ENCODE assay signal across 9 mouse cellular contexts in the genomic region with DNA sequence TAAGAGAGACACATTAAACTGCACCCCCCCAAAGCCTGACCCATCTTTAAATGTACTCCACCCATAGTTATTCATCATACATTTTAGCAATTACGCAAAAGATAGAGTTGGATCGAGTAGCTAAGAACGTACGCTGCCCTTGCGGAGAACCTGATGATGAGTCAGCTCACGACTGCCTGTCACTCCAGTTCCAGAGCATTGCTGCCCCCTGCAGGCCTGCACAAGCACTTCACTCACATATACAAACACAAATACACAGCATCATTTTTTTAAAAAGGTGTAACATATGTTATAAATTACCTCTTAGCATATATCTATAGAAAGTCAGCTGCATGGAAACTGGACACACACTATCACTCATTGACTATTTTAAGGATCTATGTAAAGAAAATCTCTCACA. TPM values are rescaled to one million over a fixed set of nuclear protein-coding genes. Genes with fewer than 3 reads are reported as not detected.
A peak's percentile ranks its signal among the peaks of the same experiment; 100 is the strongest.
DNase-seq lines count a peak whose midpoint lies in the region; ATAC-seq and TF ChIP-seq lines count a peak whose summit lies in the region.
"Had no signal": no experiment of that assay in that cellular context is flagged by ENCODE, and none has a peak within 500 bp of the region (broad histone marks: within the 10 kb centered on the region; RNA-seq: fewer than 3 reads in every experiment).

No protein-coding gene starts in this region.

- no peaks in the 10 kb centered on the region for H3K4me1 ChIP-seq in kidney, embryonic 16.5 days (ENCODE audit: insufficient read depth, low read length)
- H3K4me1 ChIP-seq: neural tube, embryonic 12.5 days had no signal

- DNase-seq in kidney, adult 11 months = peak; percentile 4
- DNase-seq in ES-CJ7 (ENCODE audit: low read depth, low spot score) = peak; percentile 64
- peak; percentile 24 for DNase-seq in brain, embryonic 14.5 days (ENCODE audit: low read depth)
- peak; percentile 6 for DNase-seq in gastrocnemius, postnatal 25 days
- DNase-seq in spleen, postnatal 36 days (ENCODE audit: low spot score in 2 of 2) = no peak
- DNase-seq in yolk sac, embryonic 10.5 days (ENCODE audit: low spot score) = no peak
- DNase-seq in urinary bladder, postnatal 4 days (ENCODE audit: low spot score in 2 of 2) = no peak

- peak; percentile 58; the same call in 1 of the 2 replicates for TF ChIP-seq CTCF in brain, embryonic 14.5 days (IDR thresholded peaks at IDR 0.05; ENCODE audit: borderline replicate concordance, extremely low read depth, insufficient read depth, insufficient read length)

- 78% methylated on average over 6 of the region's 6 CpGs for whole genome bisulfite sequencing in kidney, embryonic 16.5 days

- ATAC-seq in kidney, embryonic 16.5 days (ENCODE audit: low FRiP score, low TSS enrichment) = no peak

- no peak overlapping the region for H3K27ac ChIP-seq in kidney, embryonic 16.5 days (ENCODE audit: low read length)
- H3K27ac ChIP-seq: neural tube, embryonic 12.5 days had no signal

- no peak overlapping the region for H3K4me3 ChIP-seq in kidney, embryonic 16.5 days (ENCODE audit: low read length)
- H3K4me3 ChIP-seq: neural tube, embryonic 12.5 days had no signal

- no peaks in the 10 kb centered on the region for H3K9me3 ChIP-seq in kidney, embryonic 16.5 days (ENCODE audit: low read length)
- H3K9me3 ChIP-seq: neural tube, embryonic 12.5 days had no signal

- no peak for TF ChIP-seq POLR2A in brain, embryonic 14.5 days (IDR thresholded peaks at IDR 0.05; ENCODE audit: borderline replicate concordance, extremely low read depth, insufficient read depth, insufficient read length, poor library complexity, severe bottlenecking)

- no peak overlapping the region for H3K4me2 ChIP-seq in kidney, embryonic 16.5 days (replicated peaks; ENCODE audit: low read depth, low read length)
- H3K4me2 ChIP-seq: neural tube, embryonic 12.5 days had no signal

- no peak overlapping the region for H3K9ac ChIP-seq in kidney, embryonic 16.5 days (replicated peaks; ENCODE audit: low read length)
- H3K9ac ChIP-seq: neural tube, embryonic 12.5 days had no signal

- no peaks in the 10 kb centered on the region for H3K27me3 ChIP-seq in kidney, embryonic 16.5 days (ENCODE audit: insufficient read depth, low read length)
- H3K27me3 ChIP-seq: neural tube, embryonic 12.5 days had no signal

- H3K36me3 ChIP-seq in kidney, embryonic 16.5 days (ENCODE audit: insufficient read depth, low read length) = no peaks in the 10 kb centered on the region
- H3K36me3 ChIP-seq: neural tube, embryonic 12.5 days had no signal

RNA-seq across cellular contexts. Expression of a gene that starts 29.9 kb away (rescaled TPM):
- 0.49 and 0.57 TPM in 2 replicates for polyA plus RNA-seq in kidney, embryonic 16.5 days (2015; fragmentation: Nextera tagmentation; extraction: Ambion mirVana)
- 0.35 and 0.57 TPM in 2 replicates for polyA plus RNA-seq in brain, embryonic 14.5 days (2012; rRNA removed)
- 100 to 1,000 TPM; 101 to 107 TPM for total RNA-seq in gastrocnemius, postnatal 25 days (2021)

Comparison
In these comparisons a context has a peak if more than half of its experiments do, and no peak if none do; other contexts are left out.
1. DNase-seq: peak in kidney, adult 11 months (single experiment), ES-CJ7 (single experiment), brain, embryonic 14.5 days (single experiment) and gastrocnemius, postnatal 25 days (single experiment); none in spleen, postnatal 36 days (0 of 2), yolk sac, embryonic 10.5 days (single experiment) and urinary bladder, postnatal 4 days (0 of 2).